Mouse (Mus musculus) megakaryocyte, embryonic 14.5 days (primary cell): ENCODE data around the gene 1700025F22Rik.
"Not testable (repeated sequence)": the region's sequence is repeated elsewhere in the genome, so short reads cannot be mapped to it uniquely, and the experiment has no call there.

Experiments used
- FLI1 ChIP-seq: IDR thresholded peaks from 2 replicates; pipeline ENCODE4 v1.6.1; 2012; ENCODE audit warnings: low read length, inconsistent platforms, mixed read lengths
- GATA1 ChIP-seq: IDR thresholded peaks from 3 replicates; pipeline ENCODE4 v1.6.1; 2012; ENCODE audit warnings: mixed read lengths, low read length, inconsistent platforms, borderline replicate concordance

- not testable (repeated sequence) for TF ChIP-seq GATA1, FLI1
Measured at GRCm38 (mm10) chr19:11121016-11121420, 44.1 kb downstream of the 1700025F22Rik start.
